Mouse (Mus musculus) limb, embryonic 12.5 days (tissue): Measurements from ENCODE around the gene Nf1. TPM values are rescaled to one million over a fixed set of nuclear protein-coding genes. Genes with fewer than 3 reads are reported as not detected.
A peak's percentile ranks its signal among the peaks of the same experiment; 100 is the strongest.
"Not testable (repeated sequence)": the region's sequence is repeated elsewhere in the genome, so short reads cannot be mapped to it uniquely, and the experiment has no call there.

Experiments
- ATAC-seq: fragments of 200-750 bp; cut with Nextera tagmentation; 2 replicates; pipeline ENCODE4 v1.8.0; 2017; ENCODE audit warnings: low read depth, moderate TSS enrichment; ENCODE audit not compliant: insufficient number of reproducible peaks, insufficient read depth, low FRiP score, low TSS enrichment
- H3K27ac ChIP-seq: fragments of 300-500 bp; sonication (generic); 2 replicates; pipeline ENCODE4 v1.5.1; 2016; ENCODE audit warnings: mild to moderate bottlenecking, moderate library complexity
- H3K27me3 ChIP-seq: fragments of 300-500 bp; sonication (generic); 2 replicates; pipeline ENCODE4 v1.6.1; 2016; ENCODE audit warnings: mild to moderate bottlenecking, moderate library complexity
- H3K36me3 ChIP-seq: fragments of 300-500 bp; sonication (generic); 2 replicates; pipeline ENCODE4 v1.6.1; 2016; ENCODE audit warnings: mild to moderate bottlenecking, moderate library complexity
- H3K4me1 ChIP-seq: fragments of 300-500 bp; sonication (generic); replicated peaks from 2 replicates; pipeline ENCODE4 v1.6.1; 2016
- H3K4me2 ChIP-seq: fragments of 300-500 bp; sonication (generic); 2 replicates; pipeline ENCODE4 v1.6.1; 2016; ENCODE audit warnings: mild to moderate bottlenecking, moderate library complexity
- H3K4me3 ChIP-seq: fragments of 300-500 bp; sonication (generic); replicated peaks from 2 replicates; pipeline ENCODE4 v1.5.1; 2016; ENCODE audit warnings: mild to moderate bottlenecking
- H3K9ac ChIP-seq: fragments of 300-500 bp; sonication (generic); replicated peaks from 2 replicates; pipeline ENCODE4 v1.6.1; 2016; ENCODE audit warnings: mild to moderate bottlenecking, moderate library complexity
- H3K9me3 ChIP-seq: fragments of 300-500 bp; sonication (generic); 2 replicates; pipeline ENCODE4 v1.6.1; 2016; ENCODE audit warnings: mild to moderate bottlenecking, moderate library complexity
- WGBS: fragments of 180-500 bp; shearing (Covaris S2); methylation state at CpG from one replicate; pipeline ENCODE4 v1.1.7; 2016; 5-methylcytosine and 5-hydroxymethylcytosine counted together
- polyA plus RNA-seq: library from polyadenylated mRNA; unstranded; fragments of >200 nt; fragmentation: Nextera tagmentation; extraction: Ambion mirVana; gene quantifications from 2 replicates; pipeline ENCODE4 v1.2.1, GENCODE M21; 2016

The Nf1 gene
- polyA plus RNA-seq, result 7.9 and 9.3 TPM in 2 replicates

GRCm38 (mm10) chr11:79339234-79339807 is at the start of gene Nf1:
Nf1 (plus strand) TSS chr11:79339693.
- Histone ChIP-seq H3K9ac (peak within 1 kb of the TSS; percentile 96), H3K4me2 (peak within 1 kb of the TSS; percentile 76), H3K9me3 (peaks cover 4% of the 10 kb centered on the region; the same call in 1 of the 2 replicates), H3K4me1 (peaks cover 15% of the 10 kb centered on the region), H3K27ac (peak within 1 kb of the TSS; percentile 93), H3K4me3 (peak within 1 kb of the TSS; percentile 90), H3K27me3 (no peaks in the 10 kb centered on the region), H3K36me3 (peaks cover 6% of the 10 kb centered on the region; the same call in 1 of the 2 replicates)
- ATAC-seq, result peak; percentile 95
- under 1% methylated on average over 45 of the region's 49 CpGs for whole genome bisulfite sequencing

GRCm38 (mm10) chr11:79290473-79290872 is 49.0 kb upstream of the Nf1 start:
- peaks cover 32% of the 10 kb centered on the region for H3K4me1 ChIP-seq
- no peak overlapping the region for H3K9ac ChIP-seq
- H3K9me3 ChIP-seq, result no peaks in the 10 kb centered on the region
- ATAC-seq, result no peak
- no peaks in the 10 kb centered on the region for H3K36me3 ChIP-seq
- 42% methylated on average over 2 of the region's 2 CpGs for WGBS
- H3K27me3 ChIP-seq, result no peaks in the 10 kb centered on the region
- no peak overlapping the region for H3K27ac ChIP-seq
- H3K4me2 ChIP-seq, result no peak overlapping the region
- H3K4me3 ChIP-seq, result no peak overlapping the region

GRCm38 (mm10) chr11:79291651-79292050 is 47.8 kb upstream of the Nf1 start:
- Histone ChIP-seq H3K27me3 (no peaks in the 10 kb centered on the region), H3K9me3 (no peaks in the 10 kb centered on the region), H3K4me3 (no peak overlapping the region), H3K27ac (no peak overlapping the region), H3K4me2 (no peak overlapping the region), H3K4me1 (peaks cover 28% of the 10 kb centered on the region), H3K9ac (no peak overlapping the region), H3K36me3 (no peaks in the 10 kb centered on the region)
- WGBS, result 65% methylated on average over 5 of the region's 5 CpGs
- ATAC-seq, result no peak

- ATAC-seq, result no peak
- H3K27me3 ChIP-seq, result no peaks in the 10 kb centered on the region
- no peak overlapping the region for H3K27ac ChIP-seq
- H3K9me3 ChIP-seq, result no peaks in the 10 kb centered on the region
- H3K9ac ChIP-seq, result no peak overlapping the region
- H3K36me3 ChIP-seq, result no peaks in the 10 kb centered on the region
- H3K4me3 ChIP-seq, result no peak overlapping the region
- H3K4me2 ChIP-seq, result no peak overlapping the region
- 85% methylated on average over 3 of the region's 3 CpGs for whole genome bisulfite sequencing
- H3K4me1 ChIP-seq, result peaks cover 26% of the 10 kb centered on the region
These were observed 47.4 kb upstream of the Nf1 start for GRCm38 (mm10) chr11:79292130-79292529.

- ATAC-seq, result no peak
- 90% methylated on average over 3 of the region's 3 CpGs for WGBS
- no peak overlapping the region for H3K9ac ChIP-seq
- H3K9me3 ChIP-seq, result no peaks in the 10 kb centered on the region
- H3K4me1 ChIP-seq, result peaks cover 21% of the 10 kb centered on the region
- H3K4me2 ChIP-seq, result no peak overlapping the region
- no peak overlapping the region for H3K27ac ChIP-seq
- H3K36me3 ChIP-seq, result no peaks in the 10 kb centered on the region
- H3K4me3 ChIP-seq, result no peak overlapping the region
- no peaks in the 10 kb centered on the region for H3K27me3 ChIP-seq
These were observed 46.5 kb upstream of the Nf1 start for GRCm38 (mm10) chr11:79293025-79293424.

DNA sequence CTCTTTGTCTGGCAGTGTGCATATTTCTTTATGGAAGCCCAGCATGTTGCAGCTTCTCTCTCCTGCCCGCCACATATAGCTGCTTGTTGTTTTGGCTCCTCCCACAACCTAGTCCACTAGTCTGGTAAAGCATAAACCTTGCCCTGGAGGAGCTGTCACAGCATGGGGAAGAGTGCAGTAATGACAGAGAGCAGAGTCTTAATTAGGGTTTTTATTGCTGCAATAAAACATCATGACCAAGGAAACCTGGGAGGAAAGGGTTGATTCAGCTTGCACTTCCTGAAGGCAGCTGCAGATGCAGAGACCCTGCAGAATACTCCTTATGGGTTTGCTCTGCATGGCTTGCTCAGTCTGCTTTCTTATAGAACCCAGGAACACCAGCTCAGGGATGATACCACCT is 45.5 kb upstream of the Nf1 start:
- no peaks in the 10 kb centered on the region for H3K9me3 ChIP-seq

GRCm38 (mm10) chr11:79296167-79296566 is 43.3 kb upstream of the Nf1 start:
- WGBS, result 41% methylated on average over 1 of the region's 1 CpGs
- H3K4me1 ChIP-seq, result peaks cover 7% of the 10 kb centered on the region; the same call in 1 of the 2 replicates
- no peak overlapping the region for H3K4me3 ChIP-seq
- H3K36me3 ChIP-seq, result no peaks in the 10 kb centered on the region
- H3K27me3 ChIP-seq, result no peaks in the 10 kb centered on the region
- no peak for ATAC-seq
- no peak overlapping the region for H3K4me2 ChIP-seq
- H3K9ac ChIP-seq, result no peak overlapping the region
- H3K27ac ChIP-seq, result no peak overlapping the region
- H3K9me3 ChIP-seq, result no peaks in the 10 kb centered on the region

More for the DNA sequence above, 45.5 kb upstream of the Nf1 start:
- H3K36me3 ChIP-seq, result no peaks in the 10 kb centered on the region
- ATAC-seq, result peak; percentile 75; the same call in 1 of the 2 replicates
- H3K27me3 ChIP-seq, result no peaks in the 10 kb centered on the region
- H3K4me1 ChIP-seq, result peaks cover 12% of the 10 kb centered on the region
- no peak overlapping the region for H3K4me3 ChIP-seq
- no peak overlapping the region for H3K4me2 ChIP-seq
- 6% methylated on average over 1 of the region's 1 CpGs for WGBS
- H3K9ac ChIP-seq, result no peak overlapping the region
- peak overlapping the region; percentile 67; the same call in 1 of the 2 replicates for H3K27ac ChIP-seq

GRCm38 (mm10) chr11:79296856-79297491 is 42.5 kb upstream of the Nf1 start, which contains the start of gene Gm9964:
Gm9964 (minus strand) TSS chr11:79296906.
- whole genome bisulfite sequencing, result 79% methylated on average over 5 of the region's 5 CpGs

DNA sequence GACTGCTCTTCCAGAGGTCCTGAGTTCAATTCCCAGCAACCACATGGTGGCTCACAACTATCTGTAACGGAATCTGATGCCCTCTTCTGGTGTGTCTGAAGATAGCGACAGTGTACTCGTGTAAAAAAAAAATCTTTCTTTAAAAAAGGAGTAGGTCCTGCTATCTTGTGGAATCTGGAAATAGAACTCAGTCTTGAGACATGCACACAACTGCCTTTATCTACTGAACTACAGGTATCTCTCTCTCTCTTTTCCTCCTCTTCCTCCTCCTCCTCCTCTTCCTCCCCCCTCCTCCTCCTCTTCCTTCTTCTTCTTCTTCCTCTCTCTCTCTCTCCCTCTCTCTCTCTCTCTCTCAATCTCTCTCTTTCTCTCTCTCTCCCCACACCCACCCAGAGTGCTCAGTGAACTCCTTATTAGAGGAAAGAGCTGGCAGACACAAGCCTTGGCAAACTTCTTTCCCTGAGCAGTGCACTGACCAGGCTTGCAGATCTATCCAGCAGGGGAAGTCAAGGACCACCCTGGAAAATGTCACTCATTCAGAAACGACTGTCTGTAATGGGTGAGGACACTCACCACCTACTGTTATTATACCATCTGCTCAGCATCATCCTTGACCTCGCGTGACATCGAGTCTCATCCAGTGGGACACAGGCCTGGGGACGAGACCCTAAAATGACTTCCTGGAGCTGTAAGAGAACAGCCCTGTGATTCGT is 39.6 kb upstream of the Nf1 start:
- Histone ChIP-seq H3K9ac (no peak overlapping the region), H3K4me2 (no peak overlapping the region), H3K36me3 (no peaks in the 10 kb centered on the region), H3K27me3 (no peaks in the 10 kb centered on the region), H3K27ac (no peak overlapping the region), H3K9me3 (no peaks in the 10 kb centered on the region), H3K4me3 (no peak overlapping the region), H3K4me1 (no peaks in the 10 kb centered on the region)
- 77% methylated on average over 9 of the region's 9 CpGs for WGBS
- no peak for ATAC-seq

More at GRCm38 (mm10) chr11:79296856-79297491, 42.5 kb upstream of the Nf1 start, which contains the start of gene Gm9964:
- Histone ChIP-seq H3K9ac (no peak within 1 kb of the TSS), H3K36me3 (no peaks in the 10 kb centered on the region), H3K4me1 (peaks cover 7% of the 10 kb centered on the region; the same call in 1 of the 2 replicates), H3K4me3 (no peak within 1 kb of the TSS), H3K9me3 (no peaks in the 10 kb centered on the region), H3K27me3 (no peaks in the 10 kb centered on the region), H3K4me2 (no peak within 1 kb of the TSS), H3K27ac (no peak within 1 kb of the TSS)
- ATAC-seq, result no peak

GRCm38 (mm10) chr11:79303109-79303508 is 36.4 kb upstream of the Nf1 start:
- peaks cover 26% of the 10 kb centered on the region for H3K4me1 ChIP-seq
- H3K4me3 ChIP-seq, result no peak overlapping the region
- no peak overlapping the region for H3K9ac ChIP-seq
- 89% methylated on average over 6 of the region's 6 CpGs for WGBS
- no peak for ATAC-seq
- no peak overlapping the region for H3K4me2 ChIP-seq
- no peaks in the 10 kb centered on the region for H3K27me3 ChIP-seq
- H3K27ac ChIP-seq, result no peak overlapping the region
- no peaks in the 10 kb centered on the region for H3K9me3 ChIP-seq
- H3K36me3 ChIP-seq, result no peaks in the 10 kb centered on the region

DNA sequence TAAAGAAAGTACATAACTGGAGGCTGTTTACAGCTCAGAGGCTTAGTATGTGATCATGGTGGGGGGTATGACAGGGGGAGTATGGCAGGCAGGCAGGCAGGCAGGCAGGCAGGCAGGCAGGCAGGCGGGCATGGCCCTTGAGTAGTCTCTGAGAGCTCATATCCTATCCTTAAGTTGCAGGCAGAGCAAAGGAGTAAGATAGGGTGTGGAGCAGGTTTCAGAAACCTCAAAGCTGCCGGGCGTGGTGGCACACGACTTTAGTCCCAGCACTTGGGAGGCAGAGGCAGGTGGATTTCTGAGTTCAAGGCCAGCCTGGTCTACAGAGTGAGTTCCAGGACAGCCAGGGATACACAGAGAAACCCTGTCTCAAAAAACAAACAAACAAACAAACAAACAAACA is 35.2 kb upstream of the Nf1 start:
- not testable (repeated sequence) for H3K27me3 ChIP-seq, H3K36me3 ChIP-seq, H3K4me2 ChIP-seq, H3K9me3 ChIP-seq, H3K27ac ChIP-seq, H3K4me3 ChIP-seq, H3K9ac ChIP-seq, ATAC-seq
- H3K4me1 ChIP-seq, result peaks cover 27% of the 10 kb centered on the region
- 87% methylated on average over 4 of the region's 4 CpGs for WGBS
